Mouse (Mus musculus) kidney, postnatal 4 days (tissue): Measurements from ENCODE around the gene Cxcl16.
A peak's percentile ranks its signal among the peaks of the same experiment; 100 is the strongest.
"Not testable (repeated sequence)": the region's sequence is repeated elsewhere in the genome, so short reads cannot be mapped to it uniquely, and the experiment has no call there.

Source experiments
- DNase-seq, 2 experiments: peaks; one replicate each; pipeline ENCODE4 v3.0.0; 2021; ENCODE audit warnings: mixed read lengths in 2 of 2

Cxcl16 gene

DNA sequence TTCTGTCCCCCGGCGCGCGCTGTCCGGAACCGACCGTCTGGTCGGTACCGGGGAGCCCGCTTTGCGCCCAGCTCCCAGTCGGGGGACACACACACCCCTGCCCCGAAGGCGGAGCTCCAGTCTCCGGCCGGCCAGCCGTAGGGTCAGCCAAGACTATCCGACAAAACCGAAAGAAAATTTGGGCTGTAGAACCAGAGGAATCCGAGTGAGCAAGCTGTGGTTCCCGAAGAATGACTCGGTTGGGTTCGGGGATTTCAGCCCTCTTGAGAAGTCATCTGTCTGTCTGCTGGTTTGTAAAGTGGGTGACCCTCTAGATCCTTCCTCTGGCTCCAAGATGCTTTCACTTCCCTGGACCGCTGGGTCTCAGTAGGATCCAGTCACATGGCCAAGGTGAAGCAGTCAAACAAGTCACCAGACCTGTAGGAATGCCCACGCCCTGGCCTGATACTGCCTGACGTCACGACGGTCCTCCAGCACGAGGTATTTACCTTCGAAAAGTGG lies at the start of gene Cxcl16:
Cxcl16 (minus strand) TSS at position 384 of the 501 bp plus-strand sequence.
- peak; percentile 61 to 73 for DNase-seq

DNA sequence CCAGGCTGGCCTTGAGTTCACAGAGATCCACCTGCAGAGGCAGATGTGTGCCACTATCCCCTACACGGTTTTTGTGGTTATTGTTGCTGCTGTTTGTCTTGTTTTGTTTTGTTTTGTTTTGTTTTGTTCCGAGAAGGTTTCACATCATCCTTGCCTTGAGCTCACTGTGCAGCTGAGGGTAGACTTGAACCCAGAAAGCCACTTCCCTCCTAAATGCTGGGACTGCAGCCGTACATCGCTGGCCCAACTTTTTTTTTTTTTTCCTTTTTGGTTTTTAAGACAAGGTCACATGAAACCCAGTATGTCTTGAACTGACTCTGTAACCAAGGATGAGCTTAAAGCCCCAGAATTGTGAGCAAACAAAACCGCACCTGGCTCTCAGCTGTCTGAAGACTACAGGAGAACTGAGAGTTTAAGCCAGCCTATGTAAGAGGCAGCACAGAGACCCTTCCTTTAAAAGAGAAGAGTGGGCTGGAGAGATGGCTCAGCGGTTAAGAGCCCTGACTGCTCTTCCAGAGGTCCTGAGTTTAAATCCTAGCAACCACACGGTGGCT lies 47.3 kb upstream of the Cxcl16 start:
- no peak for DNase-seq

GRCm38 (mm10) chr11:70506385-70506784 lies 46.6 kb upstream of the Cxcl16 start:
- DNase-seq = peak; percentile 86 to 88

DNA sequence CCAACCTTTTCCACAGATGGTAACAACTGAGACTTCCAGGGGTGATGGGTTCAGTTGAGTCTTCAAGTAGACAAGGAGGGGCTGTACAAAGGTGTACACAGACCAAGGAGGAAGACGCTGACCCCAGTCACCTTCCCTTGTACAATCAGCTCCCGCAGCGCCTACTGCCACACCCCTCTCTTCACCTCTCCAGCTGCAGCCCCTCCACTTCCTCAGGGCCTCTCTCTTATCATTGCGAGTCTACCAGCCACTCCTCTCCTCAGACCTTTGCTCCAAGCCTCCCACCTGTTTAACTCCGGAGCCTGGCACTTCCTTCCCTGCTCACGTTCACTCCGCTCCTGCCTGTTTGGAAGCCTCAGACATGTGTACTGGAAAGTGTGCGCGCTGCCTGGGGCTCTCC lies 45.2 kb upstream of the Cxcl16 start, which contains the start of gene Tm4sf5:
Tm4sf5 (plus strand) TSS at position 275 of the 400 bp plus-strand sequence.
- DNase-seq = no peak

- no peak for DNase-seq
These were observed 42.2 kb upstream of the Cxcl16 start for GRCm38 (mm10) chr11:70502018-70502417.

- DNase-seq = no peak
These were observed 40.7 kb upstream of the Cxcl16 start for GRCm38 (mm10) chr11:70500476-70500812.

- DNase-seq = peak; percentile 31 to 50
These were observed 40.0 kb upstream of the Cxcl16 start for GRCm38 (mm10) chr11:70499566-70500475.

DNA sequence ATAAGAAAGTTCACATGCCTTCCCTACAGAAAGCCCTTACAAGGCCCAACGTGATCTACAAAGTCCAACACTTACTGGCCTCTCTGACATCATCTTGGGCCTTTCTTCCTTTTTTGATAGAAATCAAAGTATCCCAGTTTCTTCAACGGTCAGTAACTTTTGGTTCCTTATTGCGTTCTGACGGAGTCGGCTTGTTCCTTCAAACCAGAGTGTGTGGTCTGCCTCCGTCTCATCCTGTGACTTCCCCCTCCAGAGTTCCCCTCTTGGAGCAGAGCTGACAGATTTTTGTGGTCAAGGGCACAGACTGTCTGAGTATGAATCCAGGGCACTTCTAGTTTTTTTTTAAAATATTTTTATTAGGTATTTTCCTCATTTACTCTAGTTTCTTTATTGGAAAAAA lies 29.9 kb upstream of the Cxcl16 start:
- no peak for DNase-seq

DNA sequence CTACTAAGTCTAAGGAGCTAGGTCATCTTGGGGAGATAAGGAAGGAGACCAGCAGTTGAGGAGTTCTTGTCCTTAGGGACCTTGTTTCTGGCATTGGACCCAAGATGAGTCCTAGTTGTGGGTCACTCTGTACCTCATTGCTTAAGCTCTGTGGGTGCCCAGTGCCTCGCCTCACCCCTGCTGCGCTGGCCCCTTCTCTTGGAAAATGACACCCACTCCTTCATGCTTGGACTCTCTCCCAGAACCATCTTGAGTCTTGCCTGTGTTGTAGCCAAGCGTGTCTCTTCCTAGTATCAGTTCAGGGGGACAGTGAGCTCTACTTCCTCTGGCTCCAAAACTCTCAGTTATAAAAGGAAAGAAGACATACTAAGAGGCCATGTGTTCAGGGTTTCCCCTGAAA lies 29.4 kb upstream of the Cxcl16 start:
- no peak for DNase-seq

GRCm38 (mm10) chr11:70487816-70488215 lies 28.0 kb upstream of the Cxcl16 start:
- peak in 1 of 2 experiments; percentile 24 for DNase-seq

- peak; percentile 33 to 54 for DNase-seq
These were observed 25.7 kb upstream of the Cxcl16 start for GRCm38 (mm10) chr11:70485498-70485897.

DNA sequence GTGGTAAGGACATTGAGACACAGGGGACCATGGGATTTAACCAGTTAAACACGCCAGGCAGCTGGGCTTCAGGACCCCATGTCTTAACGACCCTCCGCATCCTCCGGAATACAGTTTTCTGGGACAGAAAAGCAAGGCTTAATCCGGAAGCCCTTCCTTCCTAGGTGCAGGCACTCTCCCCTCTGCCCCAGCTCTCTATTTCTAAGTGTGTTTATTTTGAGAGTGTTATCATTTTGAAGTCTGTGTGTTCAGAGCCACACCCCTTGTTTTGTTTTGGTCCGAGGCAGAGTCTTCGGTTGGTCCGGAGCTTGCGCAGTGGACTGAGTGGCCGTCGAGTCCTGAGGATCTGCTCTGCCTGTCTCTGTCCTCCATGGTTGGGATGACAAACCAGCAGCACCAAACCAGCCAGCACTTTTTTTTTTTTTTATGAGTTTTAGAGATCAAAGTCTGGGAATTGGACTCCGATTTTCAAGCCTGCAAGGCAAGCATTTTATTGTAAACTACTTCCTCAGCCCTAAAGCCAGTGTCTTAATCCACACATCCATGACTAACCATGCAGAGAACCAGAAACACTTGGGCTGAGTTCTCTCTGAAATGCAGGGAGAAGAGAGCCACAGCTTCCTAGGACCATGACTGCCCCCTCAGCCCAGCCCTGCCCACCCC lies 15.2 kb upstream of the Cxcl16 start:
- DNase-seq = peak in 1 of 2 experiments; percentile 42

DNA sequence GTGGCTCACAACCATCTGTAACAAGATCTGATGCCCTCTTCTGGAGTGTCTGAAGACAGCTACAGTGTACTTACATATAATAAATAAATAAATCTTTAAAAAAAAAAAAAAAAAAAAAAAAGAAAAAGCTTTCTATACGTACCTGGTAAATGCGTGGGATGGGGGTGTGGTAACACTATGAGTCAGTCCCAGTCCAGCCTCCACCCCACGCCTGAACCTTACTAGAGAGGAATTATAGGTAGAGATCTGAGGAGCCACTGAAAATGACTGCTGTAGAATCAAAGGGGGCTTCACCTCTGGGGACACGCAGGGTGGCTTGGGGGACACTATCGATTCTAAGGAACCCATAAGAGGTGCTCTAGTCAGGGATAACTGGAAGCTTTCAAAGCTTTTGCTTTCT lies 13.5 kb upstream of the Cxcl16 start:
- DNase-seq = not testable (repeated sequence)

- DNase-seq = no peak
These were observed 12.9 kb upstream of the Cxcl16 start for GRCm38 (mm10) chr11:70472716-70473115.

DNA sequence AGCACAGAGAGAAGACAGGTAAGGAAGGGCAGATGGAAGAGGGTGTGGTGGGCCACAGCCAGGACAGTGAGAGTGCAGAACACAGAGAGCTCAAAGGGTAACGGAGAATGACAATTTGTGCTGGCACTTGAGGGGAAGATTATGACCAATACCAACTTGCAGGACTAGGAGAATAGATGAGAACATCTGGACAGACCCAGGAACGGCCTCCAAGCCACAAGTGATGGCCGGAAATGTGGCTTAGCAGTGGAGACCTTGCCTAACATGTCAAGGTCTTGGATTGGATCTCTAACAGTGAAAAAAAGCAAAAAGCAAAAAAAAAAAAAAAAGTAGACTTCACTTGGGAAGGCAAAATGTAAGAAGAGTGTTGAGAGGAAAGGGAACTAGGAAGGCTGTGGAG lies 10.0 kb upstream of the Cxcl16 start:
- DNase-seq = no peak

- DNase-seq = no peak
These were observed 8.3 kb upstream of the Cxcl16 start for GRCm38 (mm10) chr11:70467902-70468619.

DNA sequence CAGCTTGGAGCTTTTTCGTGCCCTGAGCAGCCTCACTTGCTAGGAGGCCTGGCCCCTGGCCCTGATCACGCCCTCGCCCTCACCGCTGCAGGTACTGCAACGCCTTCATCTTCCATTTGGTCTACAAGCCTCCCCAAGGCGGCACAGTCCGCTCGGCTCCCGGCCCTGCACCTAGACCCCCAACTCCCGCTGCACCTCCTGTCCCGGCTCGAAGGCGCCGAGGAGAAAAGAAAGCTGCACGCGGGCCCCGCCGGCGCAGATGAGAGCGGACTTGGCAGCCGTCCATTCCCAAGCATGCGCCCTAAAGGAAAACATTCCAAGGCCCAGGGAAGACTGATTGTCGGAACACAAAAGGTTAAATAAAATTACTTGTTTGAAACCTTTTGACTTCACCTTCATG lies 6.0 kb upstream of the Cxcl16 start:
- peak; percentile 70 to 73 for DNase-seq

DNA sequence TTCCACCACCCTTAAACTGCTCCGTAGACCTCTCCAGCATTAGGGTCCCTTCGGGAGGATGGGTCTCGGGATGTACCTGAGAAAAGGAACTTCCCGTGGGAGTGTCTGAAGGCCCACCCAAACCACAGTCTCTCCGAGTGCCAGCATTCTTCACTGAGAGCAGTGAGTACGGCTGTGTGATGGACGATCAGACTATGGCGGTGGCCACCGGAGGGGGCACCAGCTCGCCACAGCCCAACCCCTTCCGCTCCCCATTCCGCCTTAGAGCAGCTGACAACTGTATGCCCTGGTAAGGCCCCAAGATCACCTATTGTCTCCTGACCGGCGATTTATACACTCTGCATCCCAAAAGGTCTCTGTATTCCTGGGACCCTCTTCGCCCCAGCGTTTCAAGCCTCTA lies 5.4 kb upstream of the Cxcl16 start:
- DNase-seq = no peak

- no peak for DNase-seq
These were observed 4.2 kb upstream of the Cxcl16 start for GRCm38 (mm10) chr11:70463970-70464369.

- DNase-seq = no peak
These were observed 840 bp downstream of the Cxcl16 start, which contains the start of gene Zmynd15 for GRCm38 (mm10) chr11:70458688-70459600. Zmynd15 (plus strand) TSS chr11:70459433.

DNA sequence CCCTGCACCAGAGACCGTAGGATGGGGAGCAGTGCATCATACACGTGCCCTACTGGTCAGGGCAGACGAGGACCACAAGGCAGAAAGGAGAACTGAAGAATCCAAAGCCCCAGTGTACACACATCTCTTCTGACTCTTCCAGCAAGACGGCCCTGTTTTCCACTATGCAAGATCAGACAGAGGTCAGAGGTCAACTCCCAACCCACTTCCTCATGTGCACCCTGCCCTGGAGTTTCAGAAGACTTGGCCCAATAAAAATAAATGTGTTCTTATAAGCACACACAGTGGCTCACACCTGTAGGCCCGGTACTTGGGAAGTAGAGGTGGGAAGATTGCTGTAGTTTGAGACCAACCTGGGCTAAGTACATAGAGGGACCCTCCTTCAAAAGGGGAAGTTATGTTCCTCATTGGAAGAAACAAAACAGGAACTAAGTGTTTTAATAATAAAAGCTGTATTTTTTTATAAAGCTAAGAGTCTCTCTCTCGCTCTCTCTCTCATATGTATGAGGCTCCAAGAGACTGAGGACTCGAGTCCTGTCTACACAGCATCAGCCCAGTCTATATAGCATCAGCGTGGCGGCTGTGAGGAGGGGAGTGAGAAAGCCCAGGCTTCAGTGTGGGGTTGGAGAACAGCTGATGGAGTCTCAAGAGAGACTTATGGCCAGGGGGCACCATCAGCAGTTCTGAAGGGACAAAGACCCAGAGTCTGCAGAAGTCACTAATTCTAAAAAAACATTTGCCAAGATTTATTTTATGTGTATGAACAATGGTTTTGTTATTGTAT lies 6.3 kb downstream of the Cxcl16 start:
- DNase-seq = no peak
